Mouse (Mus musculus) cerebellum, postnatal 36 days (tissue): ENCODE data around the gene Cc2d1a.

Experiments
- DNase-seq, 2 experiments: peaks; one replicate each; pipeline ENCODE4 v3.0.0; 2021 to 2022; ENCODE audit warnings: mixed read lengths in 2 of 2

The Cc2d1a gene

DNA sequence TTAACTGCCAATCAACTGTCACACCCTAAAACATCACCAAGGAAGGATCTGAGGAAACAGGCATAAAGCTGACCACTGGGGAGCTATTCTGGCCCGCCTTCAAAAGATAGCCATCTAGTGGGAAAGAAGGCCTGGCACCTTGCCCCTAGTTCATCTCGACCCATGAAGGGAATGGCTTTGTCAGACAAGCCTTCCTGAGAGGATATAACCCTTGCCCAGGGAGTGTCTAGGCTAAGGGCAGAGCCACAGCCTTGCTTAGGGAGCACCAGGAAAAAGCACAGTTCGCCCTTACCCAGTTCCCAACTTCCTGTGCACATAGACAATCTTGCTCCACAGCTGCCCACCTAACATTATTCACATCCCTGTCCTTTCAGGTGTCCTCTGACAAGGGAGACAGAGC is 44.1 kb downstream of the Cc2d1a start:
- peak in 1 of 2 experiments; percentile 30 for DNase-seq

DNA sequence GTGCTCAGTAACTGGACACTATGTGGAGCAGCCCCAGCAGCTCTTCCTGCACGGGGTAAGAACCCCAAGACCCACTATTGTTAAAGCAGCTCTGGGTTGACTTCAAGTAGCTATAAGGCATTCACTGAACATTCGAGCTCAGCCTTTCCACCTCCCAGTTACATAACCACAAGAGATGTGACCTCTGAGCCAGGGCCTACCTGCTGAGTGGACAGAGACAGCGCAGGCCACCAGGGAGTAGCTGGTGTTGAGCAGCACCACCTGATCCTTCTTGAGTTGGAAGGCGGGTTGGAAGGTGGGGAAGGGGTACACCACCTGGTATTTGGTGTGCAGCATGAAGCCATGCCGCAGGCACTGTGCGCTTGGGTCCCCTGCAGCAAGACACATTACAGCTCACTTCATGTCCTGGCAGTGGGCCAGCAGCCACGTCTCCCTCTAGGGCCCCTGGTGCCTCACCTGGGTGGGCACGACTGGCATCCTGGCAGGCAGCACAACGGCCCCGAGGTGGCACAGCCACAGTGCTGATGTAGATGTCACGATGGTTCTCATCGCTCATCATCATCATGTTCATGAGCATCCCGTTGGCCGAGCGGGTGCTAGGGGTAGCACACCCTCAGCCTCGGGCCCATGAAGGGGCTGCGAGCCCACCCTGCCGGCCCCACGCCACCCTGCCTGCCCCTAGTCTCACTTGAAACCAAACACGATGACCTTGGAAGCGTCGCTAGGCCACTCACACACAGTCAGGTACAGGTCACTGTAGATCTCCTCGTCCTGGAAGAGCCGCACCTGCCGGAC is 46.1 kb downstream of the Cc2d1a start:
- DNase-seq: peak in 1 of 2 experiments; percentile 5

DNA sequence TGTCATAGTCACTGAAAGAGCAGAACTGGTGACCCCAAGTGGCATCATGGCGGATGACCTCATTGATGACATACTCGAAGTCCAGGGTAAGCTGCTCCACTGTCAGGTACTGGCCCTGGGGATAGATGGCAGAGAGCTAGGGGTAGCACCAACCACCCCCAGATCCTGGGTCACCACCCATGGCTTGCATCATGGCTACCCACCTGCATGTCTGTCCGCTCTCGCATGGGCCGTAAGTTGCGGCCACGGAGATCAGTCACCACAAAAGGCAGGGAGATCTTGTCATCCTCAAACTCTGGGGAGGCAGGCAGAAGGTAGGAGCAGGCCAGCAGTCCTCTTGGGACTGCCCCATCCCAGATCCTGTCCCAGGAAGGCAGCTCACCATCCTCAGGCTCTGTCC is 49.4 kb downstream of the Cc2d1a start:
- no peak for DNase-seq

DNA sequence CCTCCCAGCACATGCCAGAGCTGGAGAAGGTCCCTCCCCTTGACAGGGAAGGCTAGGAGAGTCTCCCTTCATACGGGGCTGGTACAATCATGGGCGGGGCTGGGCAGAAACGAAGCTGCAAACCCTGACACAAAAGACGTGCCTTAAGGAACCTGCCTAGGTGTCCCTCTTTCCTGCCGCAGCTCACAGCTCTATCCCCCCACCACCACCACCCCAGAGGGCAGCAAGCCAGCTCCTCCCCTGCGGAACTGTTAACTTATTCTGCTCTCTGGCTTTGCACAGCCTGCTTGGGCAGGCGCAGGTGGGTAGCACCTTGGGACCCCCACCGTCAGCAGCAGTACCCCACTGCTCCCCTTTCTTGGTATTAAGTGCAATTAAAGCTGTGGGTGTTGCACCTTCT is 51.7 kb downstream of the Cc2d1a start:
- DNase-seq: peak in 1 of 2 experiments; percentile 2

DNA sequence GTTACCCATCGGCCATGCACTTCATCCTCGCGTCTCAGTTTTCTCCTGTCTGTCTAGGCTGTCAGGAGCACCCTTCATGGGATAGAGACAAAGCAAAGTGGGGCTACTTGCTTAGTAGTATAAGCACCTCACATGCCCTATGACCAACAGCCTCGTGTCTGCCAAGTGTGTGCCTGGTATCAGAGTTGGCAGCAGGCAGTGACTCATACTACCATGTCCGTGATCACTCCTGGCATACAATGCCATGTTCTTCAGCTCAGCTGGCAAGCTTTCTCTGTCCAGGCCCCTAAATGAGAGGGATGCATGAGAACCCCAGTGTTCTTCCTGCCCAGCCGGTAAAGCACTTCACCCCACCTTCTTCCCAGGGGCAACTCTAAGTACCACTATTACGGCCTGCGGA is 57.2 kb downstream of the Cc2d1a start:
- DNase-seq: no peak

DNA sequence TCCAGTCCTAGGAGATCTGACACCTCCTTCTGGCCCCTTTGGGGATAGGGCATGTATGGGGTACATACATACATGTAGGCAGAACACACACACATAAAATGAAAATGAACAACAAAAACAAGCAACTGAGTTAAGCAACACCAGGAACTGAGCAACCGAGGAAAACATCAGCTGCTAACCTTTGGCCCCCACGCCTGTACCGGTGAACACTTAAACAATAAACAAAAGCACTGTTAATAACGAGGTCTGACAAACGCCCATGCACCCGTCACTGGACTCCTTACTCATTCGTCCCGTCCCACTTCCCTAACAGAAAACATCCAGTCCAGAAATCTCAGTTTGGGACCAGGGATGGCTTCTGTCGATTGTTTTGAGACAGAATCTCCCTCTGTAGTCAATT is 58.5 kb downstream of the Cc2d1a start:
- no peak for DNase-seq

DNA sequence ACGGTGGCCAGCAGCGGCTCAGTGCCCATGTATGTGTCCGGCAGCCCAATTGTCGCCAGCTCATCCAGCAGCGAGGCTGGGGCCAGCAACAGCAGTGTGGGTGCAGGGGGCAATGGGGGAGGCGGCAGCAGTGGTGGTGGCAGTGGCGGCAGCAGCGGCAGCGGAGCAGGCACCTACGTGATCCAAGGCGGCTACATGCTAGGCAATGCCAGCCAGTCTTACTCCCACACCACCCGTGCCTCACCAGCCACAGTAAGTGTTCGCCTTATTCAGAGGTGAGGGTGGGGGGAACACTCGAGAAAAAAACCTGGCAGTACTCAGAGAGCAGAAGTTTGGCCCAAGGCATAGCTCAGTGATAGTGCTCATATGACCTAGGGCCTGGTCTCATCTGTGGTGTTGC is 59.9 kb downstream of the Cc2d1a start:
- no peak for DNase-seq

DNA sequence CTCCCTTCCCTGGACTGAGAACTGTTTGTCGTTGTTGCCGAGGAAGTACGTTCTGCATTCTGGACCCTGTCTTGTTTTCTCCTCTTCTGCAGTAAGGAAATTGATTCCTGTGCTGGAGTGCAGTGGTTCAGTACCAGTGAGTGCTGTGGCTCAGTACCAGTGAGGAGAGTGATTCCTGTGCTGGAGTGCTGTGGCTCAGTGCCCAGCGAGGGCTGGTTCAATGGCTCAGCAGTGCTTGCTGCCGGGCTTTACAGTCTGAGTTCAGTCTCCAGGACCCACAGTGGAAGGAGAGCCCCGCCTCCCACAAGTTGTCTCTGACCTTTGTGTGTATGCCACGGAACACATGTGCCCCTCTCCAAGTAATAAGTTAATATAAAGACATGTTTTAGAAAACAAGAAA is 60.6 kb downstream of the Cc2d1a start:
- DNase-seq: no peak

DNA sequence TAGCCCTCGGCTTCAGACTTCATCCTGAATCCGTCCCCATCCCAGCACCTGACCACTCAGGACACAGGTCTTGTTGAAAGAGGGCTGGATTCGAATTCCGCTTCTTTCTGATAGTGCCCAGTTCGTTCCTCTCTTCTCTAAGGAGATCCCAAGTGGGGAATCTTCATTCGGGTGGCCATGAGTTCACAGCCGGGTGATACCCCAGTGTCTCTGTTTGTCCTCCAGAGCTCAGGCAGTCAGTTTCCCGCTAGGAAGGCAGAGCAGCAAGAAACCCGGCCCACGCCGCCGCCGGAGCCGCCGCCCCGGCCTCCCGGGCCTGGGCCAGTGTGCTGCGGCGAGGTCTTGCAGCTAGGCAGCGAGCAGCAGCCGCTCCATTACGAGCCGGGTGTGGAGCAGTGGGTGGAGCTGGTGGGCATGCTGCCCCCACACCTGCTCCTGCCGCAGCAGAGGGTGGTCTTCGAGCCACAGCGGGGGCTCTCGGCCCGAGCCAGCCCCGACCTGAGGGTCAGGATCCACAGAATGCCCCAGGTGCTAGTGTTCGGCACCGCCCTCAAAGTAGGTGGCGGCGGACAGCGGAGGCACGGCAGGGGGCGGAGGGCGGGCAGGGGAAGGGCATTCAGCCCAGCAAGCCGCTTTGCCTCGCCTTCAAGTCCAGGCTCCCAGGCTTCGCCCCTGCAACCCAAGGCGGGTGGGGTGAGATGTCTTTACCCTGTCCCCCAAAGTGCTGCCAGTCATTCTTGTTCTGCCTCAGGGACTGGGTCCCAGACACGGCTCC is 63.2 kb downstream of the Cc2d1a start:
- no peak for DNase-seq

DNA sequence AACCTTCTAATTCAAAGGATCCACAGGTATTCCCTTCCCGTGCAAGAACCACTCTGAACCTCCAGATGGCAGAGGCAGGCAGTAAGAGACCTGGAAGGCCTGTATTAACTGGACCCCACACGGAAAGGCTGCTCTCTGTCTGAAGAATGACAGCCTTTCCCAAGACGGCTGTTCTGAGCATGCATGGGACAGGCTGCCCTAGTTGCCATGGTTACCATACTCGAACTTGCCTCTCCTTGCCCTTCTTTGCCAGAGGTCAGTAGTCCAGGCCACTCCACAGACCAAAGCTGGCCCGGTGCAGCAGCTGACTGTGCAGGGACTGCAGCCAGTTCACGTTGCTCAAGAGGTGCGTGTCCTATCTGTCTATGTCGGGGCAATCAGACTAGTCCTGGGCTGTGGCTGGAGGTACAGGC is 63.9 kb downstream of the Cc2d1a start:
- DNase-seq: no peak
